Mouse (Mus musculus) embryonic fibroblast, embryonic 13.5 days (primary cell): Measurements from ENCODE around the gene Plg.

Experiments
- CTCF ChIP-seq: IDR thresholded peaks from 2 replicates; pipeline ENCODE4 v1.5.1; 2011; ENCODE audit warnings: mild to moderate bottlenecking, control low read depth, low read length, moderate library complexity, borderline replicate concordance; ENCODE audit not compliant: insufficient read depth
- POLR2A ChIP-seq: IDR thresholded peaks from 2 replicates; pipeline ENCODE4 v1.6.1; 2011; ENCODE audit warnings: low read depth, mild to moderate bottlenecking, control low read depth, low read length, moderate library complexity

GRCm38 (mm10) chr17:12431707-12432106 is 53.3 kb downstream of the Plg start:
- TF ChIP-seq CTCF (no peak), POLR2A (no peak)
